Mouse (Mus musculus) limb, embryonic 10.5 days (tissue): ENCODE data around the gene Zmat1. TPM values are rescaled to one million over a fixed set of nuclear protein-coding genes. Genes with fewer than 3 reads are reported as not detected.

Source experiments
- DNase-seq: peaks from one replicate; pipeline ENCODE4 v3.0.0-alpha.2; 2017; ENCODE audit warnings: low spot score
- H3K27ac ChIP-seq: fragments of 300-500 bp; sonication (generic); 2 replicates; pipeline ENCODE4 v1.5.1; 2016; ENCODE audit warnings: mild to moderate bottlenecking
- H3K27me3 ChIP-seq: fragments of 300-500 bp; sonication (generic); 2 replicates; pipeline ENCODE4 v1.6.1; 2016; ENCODE audit warnings: low read depth, mild to moderate bottlenecking; ENCODE audit not compliant: poor library complexity, severe bottlenecking
- H3K36me3 ChIP-seq: fragments of 300-500 bp; sonication (generic); 2 replicates; pipeline ENCODE4 v1.6.1; 2016; ENCODE audit warnings: mild to moderate bottlenecking, moderate library complexity
- H3K4me1 ChIP-seq: fragments of 300-500 bp; sonication (generic); 2 replicates; pipeline ENCODE4 v1.6.1; 2016
- H3K4me3 ChIP-seq: fragments of 300-500 bp; sonication (generic); 2 replicates; pipeline ENCODE4 v1.5.1; 2016; ENCODE audit warnings: mild to moderate bottlenecking, moderate library complexity
- H3K9me3 ChIP-seq: fragments of 300-500 bp; sonication (generic); replicated peaks from 2 replicates; pipeline ENCODE4 v1.6.1; 2016; ENCODE audit warnings: mild to moderate bottlenecking
- WGBS: fragments of 180-500 bp; shearing (Covaris S2); methylation state at CpG from one replicate; pipeline ENCODE4 v1.1.7; 2016; 5-methylcytosine and 5-hydroxymethylcytosine counted together
- polyA plus RNA-seq: library from polyadenylated mRNA; unstranded; fragments of >200 nt; fragmentation: Nextera tagmentation; extraction: Ambion mirVana; gene quantifications from 2 replicates; pipeline ENCODE4 v1.2.1, GENCODE M21; 2016

Gene Zmat1
- polyA plus RNA-seq, 1 experiment from 2014 or later: 3.8 TPM

- no peak overlapping the region for H3K4me3 ChIP-seq
- H3K27ac ChIP-seq: no peak overlapping the region
- H3K9me3 ChIP-seq: no peaks in the 10 kb centered on the region
- H3K27me3 ChIP-seq: peaks cover 37% of the 10 kb centered on the region
- WGBS: 79% methylated on average over 7 of the region's 7 CpGs
- no peak for DNase-seq
- H3K4me1 ChIP-seq: no peaks in the 10 kb centered on the region
- H3K36me3 ChIP-seq: no peaks in the 10 kb centered on the region
These were observed 85.2 kb downstream of the Zmat1 start for GRCm38 (mm10) chrX:134923675-134924424.

Other genes with a start within 250 kb of the Zmat1 start
- 69.2 and 79.6 TPM in 2 replicates for gene Armcx2, start 200.0 kb downstream of the Zmat1 start, polyA plus RNA-seq
- gene Nxf2, start 44.5 kb downstream of the Zmat1 start, polyA plus RNA-seq: 0.46 and 0.75 TPM in 2 replicates
- gene Gm15023, start 168.4 kb upstream of the Zmat1 start, polyA plus RNA-seq: not detected in 2 replicates
- gene Tceal6, start 201.5 kb upstream of the Zmat1 start, polyA plus RNA-seq: 0.18 and 0.68 TPM in 2 replicates